Mouse (Mus musculus): Measurements from ENCODE around the gene Slc22a17. TPM values are rescaled to one million over a fixed set of nuclear protein-coding genes. Genes with fewer than 3 reads are reported as not detected.

The Slc22a17 gene
- total RNA-seq, 1 experiment from 2014 or later: 30.7 TPM

- peak; percentile 83 for DNase-seq
Measured at GRCm38 (mm10) chr14:54939434-54940175, 26.7 kb upstream of the Slc22a17 start.

GRCm38 (mm10) chr14:54938431-54939219, 25.7 kb upstream of the Slc22a17 start:
- no peak for DNase-seq

DNA sequence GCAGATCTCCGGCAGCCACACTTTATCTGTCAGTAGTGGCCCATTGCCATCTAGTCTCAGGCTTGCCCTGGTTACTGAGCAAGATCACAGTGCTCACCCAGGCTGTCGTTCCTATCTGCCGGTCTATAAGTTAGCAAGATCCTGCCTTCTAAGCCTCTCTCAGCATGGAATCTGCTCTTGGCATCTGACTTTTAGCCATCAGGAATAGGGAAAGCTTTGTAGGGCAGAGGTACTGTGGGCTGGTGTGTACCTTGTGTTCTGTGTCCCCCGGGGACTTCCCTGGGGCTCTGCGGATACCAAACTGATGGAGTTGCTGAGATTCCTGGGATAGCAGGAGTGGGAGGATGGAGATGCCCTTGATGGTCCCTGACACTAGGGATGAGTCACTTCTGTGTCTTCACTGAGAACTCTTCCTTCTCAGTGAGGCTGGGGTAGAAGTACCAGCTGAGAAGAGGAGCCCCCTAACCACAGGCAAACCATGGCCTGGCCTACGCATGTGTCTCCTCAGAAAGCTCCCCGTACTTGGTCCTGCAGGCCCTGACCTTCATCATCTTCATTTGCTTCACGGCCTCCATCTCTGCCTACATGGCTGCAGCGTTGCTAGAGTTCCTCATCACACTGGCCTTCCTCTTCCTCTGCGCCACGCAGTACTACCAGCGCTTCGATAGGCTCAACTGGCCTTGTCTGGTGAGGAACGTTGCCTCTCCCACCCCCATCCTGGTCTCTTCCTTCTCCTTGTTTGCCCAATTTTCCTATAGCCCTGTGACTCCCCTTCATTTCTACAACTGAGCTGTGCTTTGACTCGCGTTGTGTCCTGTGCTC, 24.6 kb upstream of the Slc22a17 start:
- no peak for DNase-seq

DNA sequence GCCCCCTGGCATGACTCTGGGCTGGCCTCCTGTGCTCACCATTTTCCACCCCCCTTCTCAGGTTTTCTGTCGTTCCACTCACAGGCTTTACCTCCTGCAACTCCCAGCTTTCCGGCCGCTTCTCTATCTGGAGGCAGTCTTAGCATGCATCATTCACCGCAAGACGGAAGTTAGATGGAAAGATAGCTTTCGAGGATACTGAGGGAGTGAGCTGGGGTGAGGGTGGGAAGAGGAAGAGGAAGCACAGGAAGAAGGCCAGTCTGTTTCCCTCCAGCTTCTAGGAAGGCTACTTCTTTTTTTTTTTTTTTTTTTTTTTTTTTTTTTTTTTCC, 23.9 kb upstream of the Slc22a17 start:
- no peak for DNase-seq

GRCm38 (mm10) chr14:54935904-54936830, 23.2 kb upstream of the Slc22a17 start, which contains the start of gene Cmtm5:
Gene Cmtm5 (plus strand): TSS chr14:54936261.
- DNase-seq: no peak

DNA sequence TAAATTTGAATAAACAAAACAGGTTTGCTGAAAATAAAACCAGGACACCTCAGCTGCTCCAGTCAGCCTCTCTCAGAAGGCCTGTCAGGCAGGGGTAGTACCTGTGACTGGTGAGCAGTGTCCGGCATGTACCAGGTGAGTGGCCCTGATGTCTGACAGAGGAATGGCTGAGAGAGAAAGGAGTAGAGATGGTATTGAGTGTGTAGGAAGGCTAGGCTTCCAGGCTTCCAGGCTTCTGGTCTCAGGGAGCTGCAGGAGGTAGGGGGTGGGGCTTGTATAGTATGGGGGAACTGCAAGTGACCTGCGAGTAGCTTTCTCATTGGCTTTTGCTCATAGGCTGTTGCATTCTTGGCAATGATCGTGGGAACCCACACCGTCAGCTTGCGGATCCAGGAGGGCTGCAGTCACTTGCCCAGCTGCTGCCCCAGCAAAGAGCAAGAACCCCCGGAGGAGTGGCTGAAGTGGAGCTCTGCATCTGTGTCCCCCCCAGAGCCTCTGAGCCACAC, 19.8 kb upstream of the Slc22a17 start, which contains the start of gene Il25:
Gene Il25 (plus strand): TSS at position 51 of the 506 bp plus-strand sequence.
- DNase-seq: no peak

DNA sequence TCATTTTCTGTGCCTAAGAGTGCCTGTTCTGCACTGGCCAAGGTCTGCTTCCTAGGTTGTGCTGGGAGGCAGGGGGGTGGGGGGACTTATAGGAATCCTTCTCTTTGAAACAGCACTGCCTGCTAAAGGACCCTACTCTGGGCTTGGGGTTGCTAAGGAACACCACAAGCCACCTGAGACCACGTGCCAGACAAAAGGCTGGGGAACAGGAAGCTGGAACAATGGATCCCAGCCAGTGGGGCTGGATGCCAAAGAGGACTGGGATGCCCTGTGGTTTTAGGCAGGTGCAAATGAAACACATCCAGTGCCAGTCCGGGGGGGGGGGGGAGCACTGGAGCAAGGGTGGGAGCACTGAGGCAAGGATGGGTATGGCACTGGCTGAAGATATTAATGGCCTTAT, 17.5 kb upstream of the Slc22a17 start:
- no peak for DNase-seq

- DNase-seq: no peak
Measured at GRCm38 (mm10) chr14:54929801-54930200, 16.9 kb upstream of the Slc22a17 start.

DNA sequence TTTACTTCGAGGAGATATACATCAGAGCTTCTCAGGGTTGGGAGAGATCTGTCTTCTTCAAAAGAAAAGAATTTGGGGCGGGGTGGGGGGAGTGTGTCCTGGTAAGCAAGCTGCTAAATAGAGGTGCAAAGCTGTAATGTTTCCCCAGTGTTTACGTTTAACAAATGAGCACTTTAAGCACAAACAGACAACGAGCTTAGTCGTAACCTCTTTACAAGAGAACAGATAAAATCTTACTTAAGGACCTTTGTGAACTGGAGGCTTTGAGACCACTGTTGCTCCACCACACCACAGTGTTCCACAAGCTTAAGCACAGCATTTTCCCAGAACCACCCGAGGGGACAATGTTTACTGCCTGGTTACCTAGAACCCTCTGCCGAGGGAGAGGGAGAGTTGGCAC, 14.4 kb upstream of the Slc22a17 start:
- no peak for DNase-seq

DNA sequence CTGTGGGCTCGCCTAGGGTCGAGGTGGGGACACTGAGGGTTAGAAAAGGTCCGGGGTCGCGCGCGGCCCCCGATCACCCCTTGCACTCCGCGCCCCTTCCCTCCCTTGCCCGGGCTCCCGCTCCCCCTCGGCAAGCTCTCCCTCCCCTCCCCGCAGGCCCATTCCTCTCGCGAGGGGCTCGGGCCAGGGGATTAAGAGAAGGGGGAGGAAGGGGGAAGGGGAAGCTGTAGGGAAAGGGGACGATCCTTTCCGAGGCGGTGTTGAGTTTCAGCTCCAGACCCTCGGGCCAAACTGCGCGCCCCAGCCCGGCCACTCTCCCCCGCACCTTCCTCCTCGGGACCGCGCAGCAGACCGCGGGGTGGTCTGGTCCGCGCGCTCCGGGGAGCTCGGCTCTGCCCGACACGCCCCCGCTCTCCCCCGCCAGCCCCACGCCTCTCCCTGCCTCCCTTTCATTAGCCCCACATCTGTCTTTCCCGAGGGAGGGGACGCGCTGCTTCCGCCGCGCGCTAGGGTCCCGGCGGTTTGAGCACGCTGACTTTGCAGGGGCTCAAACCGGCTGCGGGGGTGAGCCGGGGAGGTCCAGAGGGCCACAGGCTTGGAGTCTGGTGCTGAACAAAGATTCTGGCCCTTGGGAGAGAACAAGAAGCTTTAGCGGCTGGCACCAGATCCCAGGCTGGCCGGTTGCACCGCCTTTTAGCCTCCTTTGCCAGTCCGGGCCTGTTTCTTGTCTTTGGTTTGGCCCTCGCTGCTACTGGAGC, 13.6 kb upstream of the Slc22a17 start:
- peak; percentile 59 for DNase-seq

GRCm38 (mm10) chr14:54925349-54926342, 12.7 kb upstream of the Slc22a17 start, which contains the start of gene Efs:
Gene Efs (minus strand): TSS chr14:54926126.
- DNase-seq: peak; percentile 76

- DNase-seq: peak; percentile 58
Measured at GRCm38 (mm10) chr14:54924641-54925348, 11.9 kb upstream of the Slc22a17 start.

- no peak for DNase-seq
Measured at GRCm38 (mm10) chr14:54920076-54920685, 7.2 kb upstream of the Slc22a17 start.

DNA sequence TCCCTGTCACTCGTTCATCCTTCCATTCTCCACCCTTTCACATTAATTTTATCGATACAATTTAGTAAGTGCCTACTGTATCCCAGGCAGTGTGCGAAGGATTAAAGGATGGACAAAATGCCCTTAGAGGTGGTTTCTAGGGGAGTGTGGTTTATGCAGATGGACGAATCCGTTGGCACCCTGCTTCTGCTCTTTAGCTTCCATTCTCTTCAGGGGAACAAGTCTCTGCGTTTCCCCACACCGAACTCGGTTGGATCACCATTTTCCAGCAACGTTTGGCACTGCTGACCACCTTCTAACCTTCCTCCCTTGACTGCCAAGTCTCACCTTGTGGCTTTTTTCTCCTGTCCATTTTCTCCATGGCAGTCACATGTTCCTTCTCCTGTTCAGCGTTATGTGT, 411 bp upstream of the Slc22a17 start:
- DNase-seq: no peak

DNA sequence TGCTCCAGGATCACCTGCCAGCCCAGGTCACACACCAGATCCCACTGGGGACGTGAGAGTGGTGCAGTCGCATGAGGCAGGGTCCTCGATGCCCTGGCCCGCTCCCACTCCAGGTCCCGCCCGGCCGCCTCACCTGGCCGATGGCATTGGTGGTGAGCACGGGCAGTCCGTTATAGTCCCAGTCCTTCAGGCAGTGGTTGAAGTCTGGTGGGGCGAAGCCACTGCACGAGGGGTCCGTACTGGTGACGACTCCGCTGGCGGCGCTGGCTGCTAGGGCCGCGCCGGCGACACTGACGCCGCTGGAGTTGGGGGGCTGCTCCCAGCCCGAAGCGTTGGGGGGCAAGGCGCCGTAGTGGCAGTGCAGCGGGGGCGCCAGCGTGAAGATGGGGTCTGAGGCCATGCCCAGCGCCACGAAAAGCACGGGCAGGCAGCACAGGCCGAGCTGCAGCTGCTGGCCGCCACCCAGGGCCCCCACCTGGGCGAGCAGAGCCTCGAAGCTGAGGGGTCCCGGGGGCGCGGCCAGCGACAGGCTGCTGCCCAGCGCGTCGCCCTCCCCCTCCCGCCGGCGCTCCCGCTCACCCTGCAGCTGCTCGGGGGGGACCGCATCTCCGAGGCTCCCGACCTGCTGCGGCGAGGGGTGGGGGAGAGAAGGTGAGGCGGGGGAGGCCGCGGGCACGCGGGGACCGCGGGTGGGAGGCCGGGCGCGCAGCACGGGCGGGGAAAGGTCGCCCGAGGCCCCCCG, 652 bp downstream of the Slc22a17 start:
- peak; percentile 49 for DNase-seq

DNA sequence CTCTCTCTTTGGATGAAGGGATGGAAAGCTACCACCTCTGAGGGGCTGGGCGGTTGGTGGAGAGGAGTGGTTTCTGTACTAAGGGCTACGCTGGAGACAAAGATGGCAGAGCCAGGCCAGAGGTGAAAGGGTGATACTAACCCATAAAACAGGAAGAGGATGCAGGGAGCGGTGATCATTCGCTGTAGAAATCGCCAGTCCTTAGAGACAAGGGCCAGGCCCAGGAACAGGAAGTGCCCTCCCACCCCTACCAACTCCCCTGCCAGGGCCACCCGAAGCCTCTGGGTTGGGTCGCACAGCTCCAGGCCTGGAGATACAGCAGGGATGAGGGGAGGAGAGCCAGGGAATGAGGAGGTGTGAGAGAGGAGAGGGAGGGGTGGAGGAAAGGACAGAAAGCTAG, 4.2 kb downstream of the Slc22a17 start:
- DNase-seq: no peak

DNA sequence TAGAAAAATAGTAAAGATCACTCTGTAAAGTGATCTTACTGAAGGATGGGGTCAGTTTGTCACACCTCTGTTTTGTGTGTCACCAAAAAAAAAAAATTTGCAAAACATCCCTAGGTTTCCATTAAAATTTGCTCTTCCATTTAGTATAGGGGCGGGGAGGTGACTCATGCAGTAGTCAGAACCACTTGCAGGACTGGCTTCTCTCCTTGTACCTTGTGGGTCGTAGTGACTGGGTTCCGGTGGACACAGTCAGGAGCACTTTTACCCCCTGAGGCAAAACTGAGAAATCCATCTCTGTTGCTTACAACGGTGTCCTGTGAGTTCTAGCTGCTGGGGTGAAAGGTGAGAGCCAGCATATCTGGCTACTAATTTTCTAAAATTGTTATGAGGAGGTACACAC, 9.3 kb downstream of the Slc22a17 start:
- DNase-seq: no peak
